Mouse (Mus musculus): ENCODE results near the gene Faf2. TPM values are rescaled to one million over a fixed set of nuclear protein-coding genes. Genes with fewer than 3 reads are reported as not detected.

Faf2 gene
- 10 to 100 TPM; 48.4 to 53.1 TPM for total RNA-seq (2021)
- long read RNA-seq, experiment 1, full-length matches to known transcripts = 62 of 90 reads
- long read RNA-seq, experiment 1, partial matches to known transcripts = 6 of 90 reads
- long read RNA-seq, experiment 1, other reads (novel, unspliced or antisense) = 22 of 90 reads
- long read RNA-seq, experiment 2, full-length matches to known transcripts = 46 of 67 reads
- long read RNA-seq, experiment 2, partial matches to known transcripts = 3 of 67 reads
- long read RNA-seq, experiment 2, other reads (novel, unspliced or antisense) = 18 of 67 reads

DNA sequence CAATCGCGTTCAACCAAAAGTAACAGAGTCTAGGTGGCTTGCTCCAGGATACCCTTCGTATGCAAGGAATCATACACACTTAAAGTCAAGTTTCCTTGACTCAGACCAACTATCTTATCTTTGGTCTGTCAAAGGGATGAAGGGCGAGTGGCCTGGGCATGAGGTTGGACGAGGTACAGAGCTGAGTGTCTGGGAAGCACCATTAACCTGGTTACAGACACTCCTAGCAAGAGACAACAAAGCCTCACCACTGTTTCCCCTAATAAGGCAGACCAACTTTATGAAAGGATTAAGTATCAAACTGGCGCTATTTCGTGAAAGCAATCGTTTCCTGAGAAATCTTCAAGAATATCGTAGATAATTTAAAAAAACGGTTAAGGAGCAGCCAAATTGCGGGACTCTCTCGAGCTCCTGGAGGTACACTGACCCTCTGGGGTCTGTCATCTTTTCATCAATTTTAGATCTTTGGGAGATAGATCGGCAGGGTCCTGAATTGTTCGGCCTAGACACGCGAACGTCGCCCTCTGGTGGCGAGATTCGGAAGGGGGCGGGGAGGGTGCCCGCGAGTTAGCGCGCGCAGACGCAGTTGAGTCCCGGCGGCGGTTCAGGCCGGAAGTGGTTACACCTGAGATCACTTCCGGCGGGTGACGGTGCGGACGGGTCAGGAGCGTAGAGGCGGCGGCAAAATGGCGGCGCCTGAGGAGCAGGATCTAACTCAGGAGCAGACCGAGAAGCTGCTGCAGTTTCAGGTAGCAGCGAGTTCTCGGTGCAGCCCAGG lies at the start of gene Faf2:
Faf2 (plus strand) TSS at position 630 of the 778 bp plus-strand sequence.
- H3K27ac ChIP-seq = peak within 1 kb of the TSS; percentile 91
- intact Hi-C loops (cut with DNase I) = loop anchor here (1.0 to 5.0 kb wide), 2 partner anchors 31 to 66 kb away; partner anchors contain the start of genes Higd2a and Nop16
- no peak; the same call in none of the 2 replicates for TF ChIP-seq CTCF (IDR thresholded peaks at IDR 0.05)
- H3K4me3 ChIP-seq = peak within 1 kb of the TSS; percentile 76
- peak; percentile 98 to 100 for DNase-seq (ENCODE audit: extremely low spot score in 1 of 2, low spot score in 2 of 2)

DNA sequence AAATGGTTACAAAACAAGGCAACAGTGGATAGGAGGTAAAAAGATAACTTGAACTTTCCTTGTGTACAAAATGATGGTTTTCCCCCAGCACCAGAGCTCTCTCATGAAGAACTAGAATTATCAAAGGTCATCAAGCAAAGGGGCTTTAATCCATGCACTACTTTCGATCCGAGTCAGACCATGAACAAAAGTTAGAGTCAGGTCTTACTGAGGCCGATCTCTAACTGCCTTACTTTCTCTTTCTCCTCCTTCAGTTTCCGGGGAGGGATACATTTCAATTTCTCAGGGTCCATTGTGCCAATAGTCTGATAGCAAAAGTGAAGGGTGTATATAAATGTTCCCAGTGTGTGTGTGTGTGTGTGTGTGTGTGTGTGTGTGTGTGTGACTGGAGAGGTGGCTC lies 49.0 kb upstream of the Faf2 start:
- intact Hi-C loops (cut with DNase I) = loop anchor here (5.0 kb wide), 1 partner anchor 325 kb away; no protein-coding TSS in a partner anchor
- no peak overlapping the region for H3K27ac ChIP-seq
- no peak for TF ChIP-seq CTCF (IDR thresholded peaks at IDR 0.05)
- no peak for DNase-seq (ENCODE audit: extremely low spot score in 1 of 2, low spot score in 2 of 2)
- no peak overlapping the region for H3K4me3 ChIP-seq

DNA sequence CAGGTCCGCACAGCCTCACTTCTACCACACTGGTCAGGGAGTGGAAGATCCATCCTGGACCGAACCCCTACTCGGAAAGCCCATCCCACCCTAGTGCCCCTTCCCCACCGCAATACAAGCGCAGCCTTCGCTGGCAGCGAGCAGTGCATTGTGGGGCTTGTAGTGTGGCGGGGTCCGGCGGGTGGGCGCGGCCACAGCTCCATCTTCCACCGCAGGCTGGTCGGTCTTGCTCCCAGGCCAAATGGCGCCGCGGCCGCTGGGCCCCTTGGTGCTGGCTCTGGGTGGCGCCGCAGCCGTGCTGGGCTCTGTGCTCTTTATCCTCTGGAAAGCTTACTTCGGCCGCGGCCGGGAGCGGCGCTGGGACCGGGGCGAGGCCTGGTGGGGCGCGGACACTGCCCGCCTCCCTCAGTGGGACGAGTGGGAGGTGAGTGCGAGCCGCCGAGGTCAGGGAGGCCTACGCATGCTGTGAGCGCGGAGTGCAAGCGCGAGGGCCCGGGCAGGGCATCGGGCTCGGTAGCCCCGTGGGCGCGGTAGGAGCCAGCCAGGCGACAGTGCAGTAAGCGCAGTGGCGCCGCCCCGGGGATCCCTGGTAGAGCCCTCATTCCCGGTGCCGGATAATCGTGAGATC lies 46.6 kb upstream of the Faf2 start, which contains the start of gene Arl10:
Arl10 (plus strand) TSS at position 162 of the 628 bp plus-strand sequence.
- intact Hi-C loops (cut with DNase I) = loop anchor here (1.0 to 5.0 kb wide), 3 partner anchors 10 to 328 kb away; partner anchors contain the start of gene 4833439L19Rik
- H3K27ac ChIP-seq = peak within 1 kb of the TSS; percentile 82

DNA sequence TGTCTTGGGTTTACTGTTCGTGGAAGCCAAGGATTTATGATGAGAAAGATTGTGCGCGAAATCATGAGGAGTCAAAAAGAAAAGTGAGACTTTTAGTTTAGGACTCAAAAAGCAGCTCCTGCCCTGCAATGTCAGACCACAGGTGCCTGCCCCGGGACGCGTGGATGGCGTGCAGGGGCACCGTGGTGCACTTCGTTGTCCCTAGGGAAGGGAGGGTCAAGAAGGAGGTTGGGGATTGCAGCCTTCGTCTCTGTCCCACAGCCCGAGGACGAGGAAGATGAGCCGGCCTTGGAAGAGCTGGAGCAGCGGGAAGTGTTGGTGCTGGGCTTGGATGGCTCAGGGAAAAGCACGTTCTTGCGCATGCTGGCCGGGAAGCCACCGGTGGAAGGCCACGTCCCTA lies 46.1 kb upstream of the Faf2 start:
- no peak for TF ChIP-seq CTCF (IDR thresholded peaks at IDR 0.05)
- Histone ChIP-seq H3K4me3 (peak overlapping the region; percentile 75), H3K27ac (peak overlapping the region; percentile 82)
- intact Hi-C loops (cut with DNase I) = loop anchor here (2.0 kb wide), 1 partner anchor 13 kb away; no protein-coding TSS in a partner anchor
- no peak for DNase-seq (ENCODE audit: extremely low spot score in 1 of 2, low spot score in 2 of 2)

More for the DNA sequence above, 46.6 kb upstream of the Faf2 start, which contains the start of gene Arl10:
- peak within 1 kb of the TSS; percentile 75 for H3K4me3 ChIP-seq
- peak; percentile 70 to 75 for DNase-seq (ENCODE audit: extremely low spot score in 1 of 2, low spot score in 2 of 2)
- TF ChIP-seq CTCF (IDR thresholded peaks at IDR 0.05) = peak; percentile 24

DNA sequence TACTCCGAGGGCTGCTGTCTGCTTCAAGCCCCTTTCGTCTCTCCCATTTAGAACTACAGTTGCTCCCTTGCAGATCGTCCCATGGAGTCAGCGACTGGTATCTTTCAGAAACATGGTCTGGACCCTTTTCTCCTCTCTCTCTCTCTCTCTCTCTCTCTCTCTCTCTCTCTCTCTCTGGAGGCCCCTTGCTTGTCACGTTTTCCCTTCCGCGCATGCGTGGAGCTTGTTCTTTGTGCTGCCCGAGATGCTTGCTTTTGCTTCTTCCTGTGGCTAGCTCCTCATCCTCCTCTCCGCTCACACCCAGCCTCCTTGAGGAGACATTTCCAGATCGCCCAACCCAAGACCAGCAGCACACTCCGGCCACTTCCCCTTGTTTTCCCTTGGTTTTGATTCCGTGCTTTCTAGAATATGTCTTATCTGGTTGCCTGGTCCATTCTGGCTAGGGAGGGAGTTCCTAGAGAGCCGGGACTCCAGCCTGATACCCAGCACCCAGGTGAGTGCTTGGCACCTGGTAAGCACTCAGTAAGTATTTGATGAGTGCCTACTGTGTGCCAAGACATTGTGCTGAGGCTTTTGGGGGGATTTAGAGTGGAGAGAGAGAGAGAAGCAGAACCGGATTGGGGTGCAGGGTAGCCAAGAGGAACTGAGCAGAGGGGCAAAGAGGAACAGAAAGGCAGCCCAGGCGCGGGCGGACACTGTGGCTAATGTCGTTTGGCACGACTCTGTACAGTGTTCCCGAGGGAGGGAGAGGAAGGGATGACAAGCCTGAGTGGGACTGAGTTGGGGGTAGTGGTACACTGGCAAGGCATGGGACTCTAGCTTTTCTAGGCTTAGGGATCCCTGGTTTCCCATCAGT lies 43.7 kb upstream of the Faf2 start:
- Histone ChIP-seq H3K27ac (no peak overlapping the region), H3K4me3 (no peak overlapping the region)
- DNase-seq (ENCODE audit: extremely low spot score in 1 of 2, low spot score in 2 of 2) = no peak
- intact Hi-C loops (cut with DNase I) = no loop called here
- no peak for TF ChIP-seq CTCF (IDR thresholded peaks at IDR 0.05)

DNA sequence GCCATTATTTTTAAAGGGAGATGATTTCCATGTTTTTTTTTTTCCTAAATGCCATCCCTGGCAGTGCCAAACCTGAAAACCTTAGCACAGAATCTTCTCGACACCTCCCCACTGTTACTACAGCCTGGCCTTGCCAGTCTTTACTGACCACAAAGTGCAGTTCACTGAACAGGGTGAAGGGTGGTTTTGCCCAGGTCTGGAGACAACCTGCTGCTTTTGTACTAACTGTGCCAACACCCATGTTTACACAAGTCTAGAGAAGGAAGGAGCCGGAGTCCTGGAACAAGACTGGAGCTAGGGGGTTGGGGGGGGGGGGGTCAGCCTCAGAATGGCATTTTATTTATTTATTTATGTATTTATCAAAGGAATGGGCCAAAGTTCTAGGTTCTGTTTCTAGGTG lies 40.2 kb upstream of the Faf2 start:
- no peak overlapping the region for H3K27ac ChIP-seq
- no peak for DNase-seq (ENCODE audit: extremely low spot score in 1 of 2, low spot score in 2 of 2)
- no peak for TF ChIP-seq CTCF (IDR thresholded peaks at IDR 0.05)
- no peak overlapping the region for H3K4me3 ChIP-seq
- intact Hi-C loops (cut with DNase I) = no loop called here

DNA sequence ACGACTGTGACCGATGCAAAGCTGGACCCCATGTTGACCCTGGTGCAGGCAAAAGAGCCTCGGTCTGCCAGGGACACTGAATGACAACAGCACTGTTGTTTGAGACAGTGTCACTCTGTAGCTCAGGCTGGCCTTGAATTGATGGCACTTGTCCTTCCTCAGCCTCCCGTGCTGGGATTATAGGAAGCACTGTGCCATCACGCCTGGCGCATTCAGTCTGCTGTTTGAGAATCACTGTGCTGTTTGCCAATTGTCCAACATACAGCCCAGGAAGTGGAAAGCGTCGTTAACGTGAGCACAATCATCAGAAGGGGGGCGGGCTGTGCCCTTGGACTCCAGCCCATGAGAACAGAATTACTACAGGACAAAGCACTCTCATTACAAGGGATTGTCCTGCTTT lies 39.5 kb upstream of the Faf2 start:
- TF ChIP-seq CTCF (IDR thresholded peaks at IDR 0.05) = no peak
- Histone ChIP-seq H3K4me3 (no peak overlapping the region), H3K27ac (no peak overlapping the region)
- intact Hi-C loops (cut with DNase I) = no loop called here
- no peak for DNase-seq (ENCODE audit: extremely low spot score in 1 of 2, low spot score in 2 of 2)

DNA sequence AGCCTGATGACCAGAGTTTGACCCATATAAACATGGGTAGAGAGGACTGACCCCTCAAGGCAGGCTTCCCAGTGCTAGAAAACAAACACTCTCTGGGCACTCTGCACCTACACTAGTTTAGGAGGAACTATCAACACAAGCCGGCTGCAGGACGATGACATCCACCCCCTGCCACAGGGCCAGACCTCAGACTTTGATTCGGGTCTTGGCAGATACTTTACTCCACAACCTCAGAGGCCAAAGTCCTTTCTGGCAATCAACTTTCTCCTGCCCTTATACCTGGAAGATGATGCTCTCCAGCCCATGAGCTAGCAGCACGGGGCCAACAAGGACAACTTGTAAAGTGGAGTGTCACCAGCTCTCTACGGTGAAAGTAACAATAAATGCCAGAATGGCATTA lies 38.7 kb upstream of the Faf2 start:
- H3K4me3 ChIP-seq = no peak overlapping the region
- intact Hi-C loops (cut with DNase I) = no loop called here
- TF ChIP-seq CTCF (IDR thresholded peaks at IDR 0.05) = no peak
- no peak for DNase-seq (ENCODE audit: extremely low spot score in 1 of 2, low spot score in 2 of 2)
- no peak overlapping the region for H3K27ac ChIP-seq

GRCm38 (mm10) chr13:54585831-54586230 lies 35.8 kb upstream of the Faf2 start:
- Histone ChIP-seq H3K4me3 (no peak overlapping the region), H3K27ac (no peak overlapping the region)
- intact Hi-C loops (cut with DNase I) = no loop called here
- DNase-seq (ENCODE audit: extremely low spot score in 1 of 2, low spot score in 2 of 2) = no peak
- TF ChIP-seq CTCF (IDR thresholded peaks at IDR 0.05) = no peak

DNA sequence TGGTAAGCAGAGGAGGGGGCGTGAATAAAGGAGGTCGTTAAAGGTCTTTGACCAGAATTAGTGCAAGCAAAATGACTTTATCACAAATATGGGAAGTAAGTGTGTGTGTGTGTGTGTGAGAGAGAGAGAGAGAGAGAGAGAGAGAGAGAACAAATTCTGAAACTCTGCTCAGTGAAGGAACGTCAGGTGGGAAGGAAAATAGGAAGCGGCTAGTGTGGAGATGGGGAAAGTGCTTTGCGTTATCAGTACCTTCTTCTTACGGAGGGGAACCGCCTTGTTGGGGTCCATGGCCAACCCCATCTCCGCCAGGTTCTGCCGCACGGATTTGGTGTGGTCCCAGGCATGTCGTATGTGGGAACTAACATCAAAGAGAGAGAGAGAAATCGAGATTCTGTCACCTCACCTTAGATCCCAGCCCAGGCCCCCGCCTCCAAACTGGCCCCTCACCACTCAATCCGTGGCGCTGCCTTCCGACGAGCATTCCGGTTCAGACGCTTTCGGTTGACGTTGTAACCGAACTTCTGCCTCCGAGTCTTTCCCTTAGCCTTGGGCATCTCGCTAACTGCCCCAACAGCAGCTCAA lies 32.1 kb upstream of the Faf2 start:
- intact Hi-C loops (cut with DNase I) = loop anchor here (2.0 kb wide), 1 partner anchor 15 kb away; the partner anchor contains the start of gene Arl10
- Histone ChIP-seq H3K27ac (peak overlapping the region; percentile 58; the same call in 1 of the 2 replicates), H3K4me3 (peak overlapping the region; percentile 89)
- DNase-seq (ENCODE audit: extremely low spot score in 1 of 2, low spot score in 2 of 2) = peak in 1 of 2 experiments; percentile 42
- no peak for TF ChIP-seq CTCF (IDR thresholded peaks at IDR 0.05)

All from left cerebral cortex, adult 2 months (tissue).